Mouse (Mus musculus): ENCODE measurements around the gene Casp12. TPM values are rescaled to one million over a fixed set of nuclear protein-coding genes. Genes with fewer than 3 reads are reported as not detected.
"Not testable (repeated sequence)": the region's sequence is repeated elsewhere in the genome, so short reads cannot be mapped to it uniquely, and the experiment has no call there.

Gene Casp12
- polyA plus RNA-seq, 1 experiment from 2014 or later, result 2.6 TPM

DNA sequence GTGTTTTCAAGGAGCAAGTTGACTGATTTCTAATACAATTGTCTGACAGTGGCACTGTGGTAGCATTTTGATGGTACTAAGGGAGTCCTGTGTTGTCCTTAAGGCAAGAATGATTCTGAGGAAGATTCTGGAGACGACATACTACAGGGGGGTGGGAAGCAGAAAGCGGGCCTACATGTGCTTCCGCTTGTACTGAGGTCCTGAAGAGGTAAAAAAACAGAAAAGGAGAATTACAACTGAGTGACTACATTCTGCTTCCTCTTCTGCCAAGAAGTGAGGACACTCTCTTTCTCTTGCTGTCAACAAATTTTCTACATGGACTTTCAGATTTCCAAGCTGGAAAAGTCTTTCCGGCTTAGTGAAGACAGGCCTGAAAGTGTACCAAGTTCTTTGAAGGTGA is 1.1 kb upstream of the Casp12 start:
- no peaks in the 10 kb centered on the region for H3K36me3 ChIP-seq
- H3K9ac ChIP-seq, result no peak overlapping the region
- H3K4me2 ChIP-seq (replicated peaks), result no peak overlapping the region
- no peak overlapping the region for H3K4me3 ChIP-seq (replicated peaks)
- no peaks in the 10 kb centered on the region for H3K4me1 ChIP-seq
- no peak for ATAC-seq (ENCODE audit: insufficient number of reproducible peaks, low FRiP score, low TSS enrichment, low read depth)
- H3K27me3 ChIP-seq, result no peaks in the 10 kb centered on the region
- H3K27ac ChIP-seq (replicated peaks), result no peak overlapping the region
- 76% methylated on average over 4 of the region's 4 CpGs for WGBS
- no peaks in the 10 kb centered on the region for H3K9me3 ChIP-seq (replicated peaks)

DNA sequence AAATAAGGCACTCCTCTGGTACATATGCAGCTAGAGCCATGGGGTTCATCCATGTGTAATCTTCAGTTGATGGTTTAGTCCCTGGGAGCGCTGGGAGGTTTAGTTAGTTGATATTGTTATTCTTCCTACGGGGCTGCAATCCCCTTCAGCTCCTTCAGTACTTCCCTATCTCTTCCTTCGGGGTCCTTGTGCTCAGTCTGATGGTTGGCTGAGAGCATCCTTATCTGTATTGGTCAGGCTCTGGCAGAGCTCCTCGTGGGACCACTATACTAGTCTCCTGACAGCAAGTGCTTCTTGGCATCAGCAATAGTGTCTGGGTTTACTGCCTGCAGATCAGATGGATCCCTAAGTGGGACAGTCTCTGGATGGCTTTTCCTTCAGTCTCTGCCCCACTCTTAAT is 2.2 kb downstream of the Casp12 start:
- no peak for ATAC-seq (ENCODE audit: insufficient number of reproducible peaks, low FRiP score, low TSS enrichment, low read depth)
- Histone ChIP-seq H3K27me3 (no peaks in the 10 kb centered on the region), H3K4me2 (replicated peaks) (no peak overlapping the region), H3K9ac (no peak overlapping the region), H3K4me1 (no peaks in the 10 kb centered on the region), H3K36me3 (no peaks in the 10 kb centered on the region), H3K4me3 (replicated peaks) (no peak overlapping the region), H3K9me3 (replicated peaks) (no peaks in the 10 kb centered on the region), H3K27ac (replicated peaks) (no peak overlapping the region)
- WGBS, result 80% methylated on average over 4 of the region's 4 CpGs

DNA sequence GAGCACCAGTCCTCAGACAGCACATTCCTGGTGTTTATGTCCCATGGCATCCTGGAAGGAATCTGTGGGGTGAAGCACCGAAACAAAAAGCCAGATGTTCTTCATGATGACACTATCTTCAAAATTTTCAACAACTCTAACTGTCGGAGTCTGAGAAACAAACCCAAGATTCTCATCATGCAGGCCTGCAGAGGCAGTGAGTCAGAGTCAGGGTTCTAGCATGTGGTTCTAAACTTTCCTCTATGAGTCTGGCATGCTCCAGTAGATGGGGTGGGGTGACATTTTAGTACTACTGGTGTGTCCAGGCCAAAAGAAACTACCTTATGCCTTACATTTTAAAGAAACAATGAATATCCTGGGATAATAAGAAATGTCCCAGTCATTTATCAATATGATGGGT is 8.4 kb downstream of the Casp12 start:
- ATAC-seq (ENCODE audit: insufficient number of reproducible peaks, low FRiP score, low TSS enrichment, low read depth), result no peak
- WGBS, result 76% methylated on average over 2 of the region's 2 CpGs

DNA sequence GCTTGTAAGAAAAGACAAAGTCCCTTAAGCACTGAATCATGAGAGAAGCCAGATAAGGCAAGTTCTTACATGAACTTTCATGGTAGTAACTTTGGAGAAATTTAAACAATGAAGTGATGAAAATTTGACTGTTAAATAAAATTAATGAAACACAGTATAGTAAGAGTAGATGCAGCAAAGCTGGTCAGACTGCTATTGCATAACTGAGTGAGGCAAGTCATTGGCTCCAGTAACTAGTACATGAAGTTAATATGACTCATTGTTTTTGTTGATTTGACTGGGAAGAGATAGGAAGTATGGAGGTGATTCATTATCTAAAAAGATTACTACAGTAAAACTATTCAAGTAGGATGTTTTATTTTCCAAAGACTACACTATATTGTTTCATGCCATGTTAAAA is 11.6 kb downstream of the Casp12 start:
- ATAC-seq (ENCODE audit: insufficient number of reproducible peaks, low FRiP score, low TSS enrichment, low read depth), result no peak
- Histone ChIP-seq H3K36me3 (no peaks in the 10 kb centered on the region), H3K4me3 (replicated peaks) (no peak overlapping the region), H3K9ac (no peak overlapping the region), H3K9me3 (replicated peaks) (no peaks in the 10 kb centered on the region), H3K4me2 (replicated peaks) (no peak overlapping the region), H3K27ac (replicated peaks) (no peak overlapping the region), H3K4me1 (no peaks in the 10 kb centered on the region), H3K27me3 (no peaks in the 10 kb centered on the region)

More for the DNA sequence above, 8.4 kb downstream of the Casp12 start:
- Histone ChIP-seq H3K9ac (no peak overlapping the region), H3K4me3 (replicated peaks) (no peak overlapping the region), H3K4me1 (no peaks in the 10 kb centered on the region), H3K4me2 (replicated peaks) (no peak overlapping the region), H3K36me3 (no peaks in the 10 kb centered on the region), H3K27ac (replicated peaks) (no peak overlapping the region), H3K9me3 (replicated peaks) (no peaks in the 10 kb centered on the region), H3K27me3 (no peaks in the 10 kb centered on the region)

DNA sequence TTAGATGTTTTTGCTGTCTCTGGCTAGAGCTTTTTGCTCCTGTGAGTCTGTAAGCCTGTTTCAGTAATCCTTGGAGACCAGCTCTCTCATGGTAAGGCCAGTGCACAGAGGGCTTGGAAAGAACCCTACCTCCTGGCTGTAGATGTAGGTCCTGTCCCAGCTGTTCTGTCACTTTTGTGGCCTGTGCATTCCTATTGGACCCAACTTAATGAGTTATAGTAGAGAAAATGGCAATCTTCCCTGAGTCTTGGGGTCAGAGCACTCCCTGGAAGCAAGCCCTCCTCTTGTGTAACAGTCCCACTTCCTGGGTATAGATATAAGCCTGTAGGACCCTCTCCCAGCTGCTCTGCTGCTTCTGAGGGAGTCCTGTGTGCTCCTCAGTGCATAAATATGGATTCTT is 48.3 kb downstream of the Casp12 start:
- no peaks in the 10 kb centered on the region for H3K36me3 ChIP-seq
- no peak for ATAC-seq (ENCODE audit: insufficient number of reproducible peaks, low FRiP score, low TSS enrichment, low read depth)
- H3K9ac ChIP-seq, result no peak overlapping the region
- H3K4me3 ChIP-seq (replicated peaks), result no peak overlapping the region
- no peaks in the 10 kb centered on the region for H3K4me1 ChIP-seq
- H3K27me3 ChIP-seq, result no peaks in the 10 kb centered on the region
- no peaks in the 10 kb centered on the region for H3K9me3 ChIP-seq (replicated peaks)
- no peak overlapping the region for H3K4me2 ChIP-seq (replicated peaks)
- H3K27ac ChIP-seq (replicated peaks), result no peak overlapping the region

DNA sequence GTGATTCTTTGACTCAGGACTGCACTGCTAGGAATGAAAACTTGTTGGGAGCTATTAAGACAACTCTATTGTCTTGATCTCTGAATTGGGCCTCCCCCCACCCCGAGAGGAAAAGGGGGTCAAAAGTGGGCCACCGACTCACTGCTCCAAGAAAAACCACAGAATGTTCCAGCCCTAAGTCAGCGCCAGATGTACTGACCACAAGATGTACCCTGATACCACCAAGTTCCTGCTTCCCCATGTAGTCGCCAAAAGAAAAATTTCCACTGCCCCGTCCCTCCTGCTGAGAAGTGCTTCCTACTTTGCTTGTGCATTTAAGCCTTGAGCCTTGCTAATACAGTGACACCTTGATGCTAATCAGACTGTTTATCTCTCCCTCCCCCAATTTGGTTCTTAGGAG is 50.6 kb downstream of the Casp12 start:
- H3K27me3 ChIP-seq; ATAC-seq (ENCODE audit: insufficient number of reproducible peaks, low FRiP score, low TSS enrichment, low read depth); H3K4me2 ChIP-seq (replicated peaks); H3K27ac ChIP-seq (replicated peaks); H3K4me1 ChIP-seq; H3K36me3 ChIP-seq; H3K9ac ChIP-seq; H3K9me3 ChIP-seq (replicated peaks); H3K4me3 ChIP-seq (replicated peaks): not testable (repeated sequence)
- 67% methylated on average over 5 of the region's 5 CpGs for WGBS

DNA sequence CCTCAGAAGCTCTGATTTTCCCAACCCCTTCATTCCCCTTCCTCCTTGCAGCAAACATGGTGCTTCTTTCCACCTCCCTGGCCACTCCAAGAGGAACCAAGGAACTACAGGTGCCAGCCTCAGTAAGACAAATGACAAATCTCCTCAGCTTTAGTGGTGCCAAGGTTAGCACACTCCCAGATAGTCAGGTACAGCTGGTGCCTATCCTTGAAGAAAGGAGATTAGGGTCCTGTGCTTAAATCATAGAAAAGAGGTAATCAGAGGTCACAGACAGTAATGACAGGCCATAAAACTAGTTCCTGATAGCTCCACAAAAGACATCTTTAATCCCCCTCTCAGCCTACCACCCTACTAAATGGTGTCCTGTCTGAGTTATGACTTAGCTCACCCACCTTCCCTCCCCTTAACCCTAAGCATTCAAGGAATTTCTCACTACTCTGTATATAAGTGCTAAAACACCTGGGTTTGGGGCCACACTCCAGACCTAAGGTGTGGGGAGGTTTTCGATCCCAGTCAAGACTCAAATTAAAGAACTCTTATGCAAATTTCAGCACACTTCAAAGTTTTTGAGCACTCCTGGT is 65.8 kb downstream of the Casp12 start:
- Histone ChIP-seq H3K4me1 (no peaks in the 10 kb centered on the region), H3K27ac (replicated peaks) (no peak overlapping the region), H3K9me3 (replicated peaks) (no peaks in the 10 kb centered on the region), H3K4me3 (replicated peaks) (no peak overlapping the region), H3K4me2 (replicated peaks) (no peak overlapping the region), H3K27me3 (no peaks in the 10 kb centered on the region), H3K36me3 (no peaks in the 10 kb centered on the region), H3K9ac (no peak overlapping the region)
- no peak for ATAC-seq (ENCODE audit: insufficient number of reproducible peaks, low FRiP score, low TSS enrichment, low read depth)
- 82% methylated on average over 1 of the region's 1 CpGs for WGBS

DNA sequence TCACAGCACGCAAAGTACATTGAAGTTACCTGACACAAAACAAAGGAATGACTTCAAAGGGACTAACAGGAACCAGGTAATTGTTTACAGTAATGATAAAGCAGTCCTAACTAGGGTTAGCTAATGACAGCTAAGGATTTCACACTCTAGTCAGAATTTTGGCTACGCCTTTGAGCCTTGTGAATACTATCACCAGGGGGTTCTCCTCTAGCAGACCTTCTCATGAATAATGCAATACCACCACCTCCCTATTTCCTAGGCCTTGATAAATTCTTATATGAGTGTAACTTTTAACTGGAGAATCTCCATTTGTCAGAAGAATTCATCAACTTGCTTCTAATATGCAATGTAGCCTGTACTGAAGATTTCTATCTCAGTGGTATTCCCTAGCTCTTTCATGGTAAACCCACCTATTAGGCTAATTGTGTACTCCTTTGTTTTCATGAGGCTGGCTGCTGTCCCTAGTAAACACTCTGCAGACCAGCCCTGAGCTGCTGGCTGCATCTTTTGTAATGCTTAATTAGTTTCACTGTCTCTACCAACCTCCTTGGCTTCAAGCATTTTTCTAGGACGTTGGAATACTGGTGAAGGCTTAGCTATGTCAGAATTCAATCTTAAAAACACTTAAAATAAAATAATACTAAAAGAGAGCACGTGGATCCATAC is 67.3 kb downstream of the Casp12 start:
- no peak overlapping the region for H3K4me2 ChIP-seq (replicated peaks)
- ATAC-seq (ENCODE audit: insufficient number of reproducible peaks, low FRiP score, low TSS enrichment, low read depth), result no peak
- H3K9ac ChIP-seq, result no peak overlapping the region
- WGBS, result 44% methylated on average over 4 of the region's 4 CpGs
- H3K9me3 ChIP-seq (replicated peaks), result no peaks in the 10 kb centered on the region
- H3K4me1 ChIP-seq, result no peaks in the 10 kb centered on the region
- H3K4me3 ChIP-seq (replicated peaks), result no peak overlapping the region
- no peak overlapping the region for H3K27ac ChIP-seq (replicated peaks)
- no peaks in the 10 kb centered on the region for H3K27me3 ChIP-seq
- no peaks in the 10 kb centered on the region for H3K36me3 ChIP-seq

DNA sequence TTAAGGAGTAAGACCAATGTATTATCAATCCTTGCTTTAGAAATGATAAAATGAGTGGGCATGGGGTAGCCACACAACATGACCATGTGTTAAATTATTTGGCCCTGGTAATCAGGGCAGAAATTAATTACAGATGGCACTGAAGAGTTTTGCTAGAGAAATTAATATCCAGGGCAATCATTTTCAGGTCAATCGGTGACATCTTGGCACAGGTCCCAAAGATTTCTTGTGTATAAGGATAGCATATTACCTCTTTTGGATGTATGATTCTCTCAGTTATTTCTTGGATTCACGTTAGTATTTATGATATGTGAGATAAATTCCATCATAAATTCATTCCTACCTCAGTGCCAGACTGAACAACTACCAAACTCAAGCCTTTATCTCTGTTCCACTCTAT is 72.6 kb downstream of the Casp12 start:
- Histone ChIP-seq H3K4me1 (no peaks in the 10 kb centered on the region), H3K9me3 (replicated peaks) (no peaks in the 10 kb centered on the region), H3K27ac (replicated peaks) (no peak overlapping the region), H3K27me3 (no peaks in the 10 kb centered on the region), H3K4me3 (replicated peaks) (no peak overlapping the region), H3K36me3 (no peaks in the 10 kb centered on the region), H3K4me2 (replicated peaks) (no peak overlapping the region), H3K9ac (no peak overlapping the region)
- no peak for ATAC-seq (ENCODE audit: insufficient number of reproducible peaks, low FRiP score, low TSS enrichment, low read depth)
- 67% methylated on average over 2 of the region's 2 CpGs for WGBS

Other genes with a start within 250 kb of the Casp12 start
- 5.3 and 5.8 TPM in 2 replicates for gene Casp1, start 46.9 kb upstream of the Casp12 start, polyA plus RNA-seq (2015; fragmentation: Nextera tagmentation; extraction: Ambion mirVana)
- 1.1 TPM in 2 replicates for gene Casp4, start 36.6 kb upstream of the Casp12 start, polyA plus RNA-seq (2015; fragmentation: Nextera tagmentation; extraction: Ambion mirVana)